Mouse (Mus musculus) heart, adult 8-10 months (tissue): ENCODE measurements around the gene Trim56. TPM values are rescaled to one million over a fixed set of nuclear protein-coding genes. Genes with fewer than 3 reads are reported as not detected.

Source experiments
- DNase-seq: peaks from one replicate; pipeline ENCODE4 v3.0.0; 2022; ENCODE audit warnings: low spot score
- total RNA-seq, 4 experiments: library from RNA; stranded (reverse); gene quantifications; 2 replicates each; pipeline ENCODE4 v1.2.4; 2022

The Trim56 gene
- total RNA-seq, 4 experiments from 2014 or later, result 20.2 to 22.1 (median 21.5) TPM

DNA sequence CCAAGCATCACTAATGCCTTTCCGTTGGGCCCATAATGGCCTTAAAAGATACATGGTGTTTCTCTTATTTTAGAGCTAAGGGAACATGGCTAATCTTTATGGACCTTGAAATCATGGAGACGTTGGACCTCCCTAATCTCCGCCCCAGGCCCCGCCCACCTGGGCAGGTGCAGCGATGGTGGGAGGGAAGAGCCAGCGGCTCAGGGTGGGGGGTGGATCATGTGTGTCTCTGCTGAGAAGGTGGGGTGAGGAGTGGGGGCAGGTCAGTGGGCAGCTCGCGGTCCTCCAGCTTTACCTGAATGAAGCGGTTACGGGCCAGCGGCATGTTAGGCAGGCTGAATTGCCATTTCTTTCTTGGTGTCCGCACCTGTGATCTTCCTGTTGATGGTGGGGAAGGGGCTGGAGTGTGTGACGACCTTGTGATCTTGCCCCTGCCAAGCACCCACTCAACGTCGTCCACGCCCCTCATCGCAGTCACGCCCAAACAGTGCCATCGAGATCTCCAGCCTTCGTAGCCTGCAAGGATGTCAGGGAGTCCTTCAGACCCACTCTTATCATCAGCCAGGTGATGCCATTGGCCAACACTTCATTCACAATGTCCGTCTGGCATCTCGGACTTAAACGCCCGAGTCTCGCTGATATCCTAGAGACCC lies 5.9 kb downstream of the Trim56 start:
- no peak for DNase-seq

- DNase-seq, result no peak
Observed at GRCm38 (mm10) chr5:137108111-137108510, 7.9 kb downstream of the Trim56 start.

- no peak for DNase-seq
Observed at GRCm38 (mm10) chr5:137107670-137108069, 8.3 kb downstream of the Trim56 start.

DNA sequence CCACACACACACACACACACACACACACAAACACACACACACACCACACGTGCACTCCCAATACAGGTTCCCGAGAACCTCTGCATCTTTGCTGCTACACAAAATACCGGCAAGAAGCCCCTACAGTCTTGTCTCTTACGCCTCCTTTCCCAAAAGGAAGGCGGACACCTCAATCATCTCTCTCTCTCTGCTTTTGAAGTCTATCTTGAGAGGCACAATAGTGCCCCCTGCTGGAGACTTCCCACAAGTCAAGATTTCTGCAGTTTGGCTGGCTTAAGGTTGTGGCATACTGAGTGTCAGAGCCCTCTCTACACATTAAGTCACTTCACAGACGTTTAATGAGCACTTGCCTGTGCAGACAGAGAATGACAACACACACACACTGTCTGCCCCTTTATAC lies 9.0 kb downstream of the Trim56 start:
- peak; percentile 82 for DNase-seq

- no peak for DNase-seq
Observed at GRCm38 (mm10) chr5:137106434-137106833, 9.6 kb downstream of the Trim56 start.

DNA sequence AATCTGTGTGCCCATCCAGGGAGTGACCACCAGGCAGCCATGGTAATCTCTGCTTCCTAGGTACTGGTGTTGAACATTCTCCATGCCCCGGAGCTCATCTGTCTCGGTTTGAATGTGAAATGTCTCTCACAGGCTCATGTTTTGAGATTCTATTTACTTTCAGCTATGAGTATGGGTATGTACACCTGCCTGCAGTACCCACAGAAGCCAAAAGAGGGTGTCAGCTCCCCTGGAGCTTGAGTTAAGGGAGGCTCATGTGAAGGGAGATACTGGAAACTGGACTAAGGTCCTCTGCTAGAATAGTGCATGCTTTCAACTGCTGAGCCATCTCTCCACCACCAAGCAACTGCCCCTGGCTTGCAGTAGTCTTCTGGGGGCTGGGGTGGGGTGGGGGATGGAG lies 12.0 kb downstream of the Trim56 start:
- DNase-seq, result no peak

GRCm38 (mm10) chr5:137102575-137103522 lies 13.2 kb downstream of the Trim56 start:
- peak; percentile 81 for DNase-seq

DNA sequence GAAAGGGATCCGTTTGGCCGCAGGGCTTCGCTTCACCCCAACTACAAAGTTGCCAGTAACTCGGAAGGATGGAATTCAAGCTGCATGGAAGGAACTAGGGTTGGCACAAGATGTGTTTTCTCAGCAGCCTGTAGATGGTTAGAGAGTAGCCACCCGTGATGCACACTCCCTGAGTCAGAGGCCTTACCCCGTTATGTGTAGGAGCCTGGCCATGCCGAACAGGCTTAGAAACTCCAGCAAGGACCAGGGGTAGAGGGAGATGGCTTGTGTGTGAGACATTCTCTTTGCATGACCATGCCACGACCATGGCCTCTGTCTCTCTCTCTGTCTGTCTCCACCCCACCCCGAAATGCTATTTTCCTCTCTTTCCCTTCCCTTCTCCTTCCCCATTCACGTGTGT lies 13.9 kb downstream of the Trim56 start:
- DNase-seq, result no peak

DNA sequence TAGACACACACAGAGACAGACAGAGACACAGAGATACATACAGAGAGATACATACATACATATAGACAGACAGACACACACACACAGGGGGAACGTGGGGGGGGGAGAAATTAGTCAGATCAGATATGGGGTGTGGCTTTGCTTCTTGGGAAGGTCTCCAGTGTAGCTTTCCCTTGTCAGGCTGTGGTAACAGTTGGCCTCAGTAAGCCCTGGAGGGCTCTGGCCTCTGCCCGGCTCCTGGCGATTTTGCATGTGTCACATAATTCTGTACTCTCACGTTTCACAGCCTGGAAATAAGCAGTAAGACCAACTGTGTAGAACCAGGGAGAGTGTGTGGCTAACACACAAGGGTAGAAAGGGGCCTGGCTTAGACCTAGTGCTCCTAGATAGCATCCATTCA lies 15.3 kb downstream of the Trim56 start:
- no peak for DNase-seq

- DNase-seq, result no peak
Observed at GRCm38 (mm10) chr5:137098418-137098817, 17.6 kb downstream of the Trim56 start.

DNA sequence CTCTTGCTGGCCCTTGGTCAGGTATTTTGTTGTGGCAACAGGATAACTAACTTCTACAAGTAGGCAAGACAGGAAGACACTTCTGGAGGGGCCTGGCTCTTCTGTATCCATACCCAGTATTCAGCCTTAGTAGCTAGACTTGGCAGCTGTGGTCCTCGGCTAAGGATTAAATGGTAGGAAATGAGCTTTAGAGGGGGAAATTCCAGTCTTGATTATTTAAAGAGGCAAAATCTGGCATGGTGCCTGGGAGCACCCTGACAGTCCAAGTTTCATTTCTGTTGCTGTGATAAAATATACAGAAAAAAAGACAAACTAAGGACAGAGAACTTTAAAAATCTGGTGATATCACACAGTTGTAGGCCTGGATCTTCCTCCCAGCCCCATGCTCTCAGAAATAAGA lies 20.0 kb downstream of the Trim56 start:
- DNase-seq, result peak; percentile 74

DNA sequence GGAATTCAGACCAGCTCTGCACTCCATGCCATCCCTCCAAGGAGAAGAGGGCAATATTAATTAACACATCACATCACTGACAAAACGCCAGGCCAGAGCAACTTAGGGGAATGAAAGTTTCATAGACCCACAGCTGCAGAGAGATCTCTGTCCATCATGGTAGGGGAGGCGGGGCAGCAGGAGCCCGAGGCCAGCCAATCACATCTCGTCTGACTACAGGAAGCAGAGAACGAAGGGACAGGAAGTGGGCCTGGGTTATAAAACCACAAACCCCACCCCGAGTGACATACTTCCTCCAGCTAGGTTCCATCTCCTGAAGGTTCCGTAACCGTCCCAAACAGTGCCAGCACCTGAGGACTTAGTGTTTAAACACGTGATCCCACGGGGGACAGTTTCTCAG lies 20.9 kb downstream of the Trim56 start:
- DNase-seq, result no peak

GRCm38 (mm10) chr5:137093720-137094119 lies 22.3 kb downstream of the Trim56 start:
- DNase-seq, result peak; percentile 64

DNA sequence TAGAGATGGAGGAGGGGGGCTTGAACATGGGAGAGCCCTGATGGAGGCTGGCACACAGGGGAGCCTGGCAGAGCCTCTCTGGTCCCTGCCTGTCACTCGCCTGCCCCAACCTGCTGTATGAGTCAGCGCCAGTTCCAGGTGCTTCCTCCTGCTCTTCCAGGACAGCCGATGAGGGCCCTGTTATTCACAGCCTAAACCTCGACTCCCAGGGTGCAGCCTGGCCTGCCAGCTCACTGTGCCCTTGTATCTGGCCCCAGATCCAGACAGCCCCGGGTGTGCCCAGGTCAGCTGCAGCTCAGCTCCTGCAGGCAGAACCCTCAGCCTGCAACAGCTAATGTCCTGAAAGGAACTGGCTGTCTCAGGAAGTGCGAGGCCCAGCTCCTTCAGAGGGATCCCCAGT lies 24.4 kb downstream of the Trim56 start:
- no peak for DNase-seq

GRCm38 (mm10) chr5:137090870-137091269 lies 25.1 kb downstream of the Trim56 start:
- no peak for DNase-seq

- DNase-seq, result peak; percentile 80
Observed at GRCm38 (mm10) chr5:137087410-137087809, 28.6 kb downstream of the Trim56 start.

DNA sequence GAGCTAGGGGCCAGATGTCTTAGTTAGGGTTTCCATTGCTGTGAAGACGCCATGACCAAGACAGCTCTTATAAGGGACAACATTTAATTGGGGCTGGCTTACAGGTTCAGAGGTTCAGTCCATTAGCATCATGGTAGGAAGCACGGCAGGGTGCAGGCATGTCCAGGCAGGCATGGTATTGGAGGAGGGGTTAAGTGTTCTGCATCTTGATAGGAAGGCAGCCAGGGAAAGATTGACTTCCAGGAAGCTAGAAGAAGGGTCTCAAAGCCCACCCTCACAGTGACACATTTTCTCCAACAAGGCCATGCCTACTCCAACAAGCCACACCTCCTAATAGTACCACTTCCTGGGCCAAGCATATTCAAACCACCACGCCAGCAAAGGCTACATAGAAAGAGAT lies 30.3 kb downstream of the Trim56 start:
- DNase-seq, result no peak

- no peak for DNase-seq
Observed at GRCm38 (mm10) chr5:137085021-137085420, 31.0 kb downstream of the Trim56 start.

DNA sequence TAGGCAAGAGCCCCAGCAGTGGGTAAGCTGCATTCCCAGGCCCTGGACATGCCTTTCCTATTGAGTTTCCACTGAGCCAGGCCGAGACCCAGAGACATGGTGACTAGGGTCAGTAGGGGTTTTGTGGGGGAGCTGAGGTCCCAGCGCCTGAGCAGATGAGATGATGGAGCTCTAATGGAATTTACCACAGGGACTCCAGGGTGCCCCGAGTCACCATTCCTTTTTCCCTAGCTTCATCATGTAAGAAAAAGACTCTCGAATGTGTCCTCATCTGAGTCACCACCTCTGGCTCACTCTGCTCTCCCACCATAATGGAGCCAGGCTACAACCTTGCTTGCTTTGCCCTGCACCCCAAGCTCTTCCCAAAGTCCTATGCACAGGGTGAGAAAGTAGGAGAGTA lies 33.0 kb downstream of the Trim56 start:
- DNase-seq, result no peak

GRCm38 (mm10) chr5:137079849-137080248 lies 36.2 kb downstream of the Trim56 start:
- DNase-seq, result peak; percentile 61

DNA sequence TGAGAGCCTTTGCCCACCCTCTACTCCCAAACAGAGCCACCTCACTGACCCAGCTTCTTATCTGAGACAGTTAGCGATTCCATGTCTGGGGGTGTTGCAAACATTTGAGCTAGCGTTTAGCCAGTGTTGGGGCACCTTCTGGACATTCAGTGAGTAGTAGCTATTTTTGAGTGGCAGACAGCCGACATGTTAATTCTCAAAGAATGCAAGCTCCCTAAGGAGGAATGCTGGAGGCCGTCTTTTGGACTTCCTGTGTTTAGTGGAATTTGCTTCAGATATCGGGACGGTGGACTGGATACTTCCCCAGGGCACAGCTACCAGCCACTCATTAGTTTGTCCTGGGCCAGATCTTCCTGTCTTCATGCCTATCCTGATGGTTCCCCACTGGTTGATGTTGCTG lies 37.4 kb downstream of the Trim56 start:
- DNase-seq, result peak; percentile 35

GRCm38 (mm10) chr5:137078041-137078440 lies 38.0 kb downstream of the Trim56 start:
- no peak for DNase-seq

DNA sequence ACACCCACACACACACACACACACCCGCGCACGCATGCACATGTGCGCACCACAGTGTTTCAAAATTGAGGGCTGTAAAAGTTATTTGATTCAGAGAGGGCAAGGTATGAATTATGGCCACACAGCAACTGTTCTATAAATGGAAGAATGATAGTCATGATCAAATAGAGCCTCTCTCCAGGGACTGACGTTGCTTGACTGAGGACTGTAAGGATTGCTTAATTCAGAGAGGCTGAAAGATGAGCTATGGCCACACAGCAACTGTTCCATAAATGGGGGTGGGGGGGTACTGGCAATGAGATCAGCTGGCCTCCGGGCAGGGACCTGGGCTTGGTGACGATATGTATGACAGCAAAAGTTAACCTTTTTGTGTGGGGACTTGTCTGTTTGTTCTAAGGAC lies 38.8 kb downstream of the Trim56 start:
- DNase-seq, result no peak
